Mouse (Mus musculus): Measurements from ENCODE around the gene Nms. TPM values are rescaled to one million over a fixed set of nuclear protein-coding genes. Genes with fewer than 3 reads are reported as not detected.

The Nms gene
- total RNA-seq (2017), result not detected in 2 replicates

DNA sequence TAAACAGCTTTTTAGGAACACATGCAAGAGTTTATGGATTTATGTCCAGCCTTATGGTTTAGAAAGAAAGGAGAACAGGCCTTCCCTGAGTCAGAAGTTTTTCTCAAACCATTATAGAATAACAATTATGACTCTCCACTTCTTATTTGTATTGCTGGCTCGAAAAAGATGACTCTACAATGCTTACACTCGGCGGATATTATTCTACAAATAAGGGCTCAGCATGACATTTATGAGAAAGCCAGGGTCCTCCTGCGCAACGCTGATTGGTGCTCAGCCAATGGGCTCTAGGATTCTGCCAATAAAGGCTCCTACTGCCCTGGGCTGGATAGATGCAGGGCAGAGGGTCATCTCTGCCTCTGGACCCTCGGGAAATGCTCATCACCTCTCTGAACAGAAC is at the start of gene Nms:
Nms (plus strand) TSS at position 301 of the 400 bp plus-strand sequence.
- no peak for ATAC-seq (ENCODE audit: extremely low read depth, insufficient number of reproducible peaks, low FRiP score, poor library complexity, severe bottlenecking)

DNA sequence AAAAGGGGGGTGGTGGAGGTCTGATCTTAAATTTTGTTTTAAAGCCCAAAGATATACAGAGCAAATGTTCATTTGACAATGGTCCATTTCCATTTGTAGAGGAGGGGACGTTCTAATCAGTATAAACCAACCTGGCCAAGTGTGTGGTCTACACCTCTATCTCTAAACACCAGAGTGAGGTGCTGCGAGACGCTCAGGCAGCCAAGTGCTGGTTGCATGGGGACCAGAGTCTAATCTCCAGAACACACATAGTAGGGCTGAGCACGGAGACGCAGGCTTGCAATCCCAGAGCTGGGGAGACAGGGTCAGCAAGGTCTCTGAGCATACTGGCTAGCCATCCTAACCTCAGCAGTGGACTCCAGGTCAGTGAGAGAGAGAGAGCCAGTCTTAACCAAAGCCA is 47.5 kb upstream of the Nms start:
- ATAC-seq (ENCODE audit: extremely low read depth, insufficient number of reproducible peaks, low FRiP score, poor library complexity, severe bottlenecking), result no peak

DNA sequence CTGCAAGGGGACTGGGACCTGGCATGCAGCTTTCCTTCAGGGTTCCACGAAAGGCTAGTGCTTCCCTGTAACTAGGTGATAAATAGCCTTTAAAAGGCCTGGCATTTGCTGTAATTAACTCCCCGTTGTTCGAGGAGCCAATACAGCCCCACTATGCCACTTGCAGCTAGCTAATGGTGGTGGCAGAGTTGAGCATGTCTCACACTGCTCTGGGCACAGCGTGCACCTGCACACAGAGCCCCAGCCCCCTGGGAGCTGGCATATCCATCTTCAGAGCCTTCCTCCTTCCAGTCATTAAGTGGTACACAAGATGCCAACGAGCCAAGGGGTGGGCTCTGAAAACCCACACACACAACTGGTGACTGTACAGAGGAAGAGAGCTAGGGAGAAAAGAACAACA is 45.9 kb upstream of the Nms start:
- no peak for ATAC-seq (ENCODE audit: extremely low read depth, insufficient number of reproducible peaks, low FRiP score, poor library complexity, severe bottlenecking)

DNA sequence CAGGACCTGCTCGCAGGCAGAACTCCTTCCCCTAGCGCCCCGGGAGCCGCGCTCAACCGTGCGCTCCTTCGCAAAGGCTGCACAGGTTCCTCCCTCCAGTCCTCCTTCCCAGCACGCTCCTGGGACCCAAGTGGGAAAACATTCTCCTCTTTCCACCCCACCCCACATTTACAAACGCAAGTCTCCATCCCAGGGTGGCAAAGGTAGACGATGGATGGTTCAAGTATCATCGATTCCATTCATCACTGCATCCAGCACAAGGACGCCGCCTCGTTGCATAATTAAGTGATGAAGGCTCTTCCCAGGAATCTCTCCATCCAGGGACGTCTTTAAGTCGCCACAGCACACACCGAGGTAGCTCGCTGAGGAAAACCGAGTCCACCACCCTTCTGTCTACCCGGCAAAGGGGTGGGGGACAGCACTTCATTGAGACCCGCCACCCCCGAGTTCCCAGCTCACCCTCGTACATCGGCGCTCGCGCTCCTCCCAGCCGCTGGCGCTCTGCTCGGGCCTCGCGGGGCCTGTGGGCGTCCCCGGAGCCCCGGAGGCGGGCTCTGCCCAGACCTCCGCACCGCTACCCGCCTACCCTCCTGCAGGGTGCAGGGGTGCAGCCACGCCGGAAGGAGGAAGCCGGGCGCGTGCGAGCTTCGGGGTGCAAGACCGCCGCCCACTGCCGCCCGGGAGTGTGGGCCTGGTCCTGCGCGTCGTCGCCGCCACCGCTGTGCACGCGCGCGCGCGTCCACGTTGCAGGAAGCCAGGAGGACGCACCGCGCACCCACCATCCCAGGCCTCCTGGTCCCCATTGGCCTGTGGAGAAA is 41.3 kb upstream of the Nms start, which contains the start of gene Chst10:
Chst10 (minus strand) TSS at position 731 of the 818 bp plus-strand sequence.
- ATAC-seq (ENCODE audit: extremely low read depth, insufficient number of reproducible peaks, low FRiP score, poor library complexity, severe bottlenecking), result peak; percentile 50

DNA sequence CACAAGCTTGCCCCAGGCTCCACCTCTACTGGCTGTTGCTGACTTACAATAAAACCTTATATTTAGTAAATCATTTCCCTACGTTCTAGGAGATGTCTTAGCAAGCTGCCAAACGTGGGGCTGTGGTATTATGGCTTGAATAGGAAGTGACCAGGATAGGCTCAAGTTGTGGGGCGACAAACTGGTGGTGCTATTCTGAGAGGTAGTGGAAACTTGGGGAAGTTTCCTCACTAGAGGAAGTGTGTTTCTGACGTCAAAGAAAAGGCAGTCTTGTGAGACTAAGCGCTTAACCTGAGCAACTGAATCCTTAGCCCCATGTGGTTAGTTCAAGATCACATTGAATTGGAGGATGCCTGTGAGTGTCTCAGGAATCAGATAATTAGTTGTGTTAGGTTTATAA is 36.4 kb upstream of the Nms start:
- peak; percentile 71 for ATAC-seq (ENCODE audit: extremely low read depth, insufficient number of reproducible peaks, low FRiP score, poor library complexity, severe bottlenecking)

DNA sequence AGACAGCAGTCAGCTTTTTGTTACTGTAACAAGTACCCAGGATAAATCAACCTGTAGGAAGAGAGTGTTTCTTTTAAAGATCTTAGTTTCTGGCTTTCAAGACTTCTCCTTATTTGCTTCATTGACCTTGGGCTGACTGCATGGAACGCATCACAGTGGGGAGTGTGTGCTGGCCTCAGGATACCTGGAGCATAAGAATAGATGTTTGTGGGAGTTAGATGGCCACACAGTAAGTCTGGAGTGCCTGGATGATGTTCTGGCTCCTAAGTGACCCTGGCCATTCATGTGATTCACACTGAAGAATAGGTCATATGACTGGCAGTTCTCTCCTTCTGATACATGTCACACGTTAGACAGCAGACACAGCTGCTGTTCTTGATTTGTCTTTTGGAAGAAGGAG is 35.0 kb upstream of the Nms start:
- no peak for ATAC-seq (ENCODE audit: extremely low read depth, insufficient number of reproducible peaks, low FRiP score, poor library complexity, severe bottlenecking)

DNA sequence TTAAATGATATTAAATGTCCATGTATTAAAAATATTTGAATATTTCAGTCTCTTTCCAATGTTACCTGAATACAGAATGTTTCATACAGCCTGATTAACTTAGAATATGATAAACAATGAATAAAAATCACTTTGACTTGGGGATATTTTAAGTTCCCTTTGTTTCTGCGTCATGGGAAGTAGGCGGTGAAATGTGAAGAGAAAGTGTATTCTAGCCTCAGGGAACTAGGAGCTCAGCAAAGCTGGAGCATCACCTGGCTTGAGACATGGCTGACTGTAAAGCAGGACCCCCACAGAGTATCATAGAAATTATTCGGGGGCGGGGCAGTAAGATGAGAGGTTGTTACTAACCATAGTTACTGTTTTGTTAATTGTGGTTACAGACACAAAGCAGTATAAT is 10.0 kb upstream of the Nms start:
- no peak for ATAC-seq (ENCODE audit: extremely low read depth, insufficient number of reproducible peaks, low FRiP score, poor library complexity, severe bottlenecking)

DNA sequence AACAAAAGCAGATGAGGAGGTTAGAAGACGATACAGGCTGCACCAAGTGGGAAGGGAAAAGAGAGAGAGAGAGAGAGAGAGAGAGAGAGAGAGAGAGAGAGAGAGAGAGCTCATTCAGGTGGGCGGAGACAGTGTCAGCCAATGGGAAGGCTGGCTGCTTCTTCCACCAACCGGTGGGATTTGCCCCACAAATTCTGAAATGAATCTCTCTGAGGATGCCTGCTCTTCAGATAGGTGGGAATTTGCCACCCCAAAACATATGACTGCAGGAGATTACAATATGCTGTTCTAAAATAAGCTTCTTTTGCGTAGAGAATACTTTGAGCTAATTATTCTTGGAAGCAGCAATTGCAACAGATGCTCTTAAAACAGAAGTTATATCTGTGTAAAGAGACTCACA is 9.5 kb upstream of the Nms start:
- ATAC-seq (ENCODE audit: extremely low read depth, insufficient number of reproducible peaks, low FRiP score, poor library complexity, severe bottlenecking), result no peak

DNA sequence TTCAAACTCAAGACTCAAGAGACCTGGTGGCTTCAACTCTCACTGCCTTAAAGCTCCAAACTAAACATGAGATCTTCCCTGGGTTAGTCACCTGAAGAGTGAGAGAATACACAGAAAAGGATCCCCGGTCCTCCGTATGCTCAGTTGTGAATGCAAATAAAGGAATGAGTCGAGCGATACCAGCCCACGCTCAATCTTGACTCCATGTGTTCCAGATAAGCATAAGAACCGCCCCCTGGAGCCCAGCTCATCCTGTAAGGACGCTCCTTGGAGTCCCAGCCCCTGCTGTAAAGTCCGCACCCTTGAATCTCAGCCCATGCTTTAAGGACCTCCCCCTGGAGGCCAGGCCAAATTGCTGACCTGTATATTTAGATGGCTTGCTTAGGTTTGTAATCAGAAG is 8.2 kb upstream of the Nms start:
- no peak for ATAC-seq (ENCODE audit: extremely low read depth, insufficient number of reproducible peaks, low FRiP score, poor library complexity, severe bottlenecking)

DNA sequence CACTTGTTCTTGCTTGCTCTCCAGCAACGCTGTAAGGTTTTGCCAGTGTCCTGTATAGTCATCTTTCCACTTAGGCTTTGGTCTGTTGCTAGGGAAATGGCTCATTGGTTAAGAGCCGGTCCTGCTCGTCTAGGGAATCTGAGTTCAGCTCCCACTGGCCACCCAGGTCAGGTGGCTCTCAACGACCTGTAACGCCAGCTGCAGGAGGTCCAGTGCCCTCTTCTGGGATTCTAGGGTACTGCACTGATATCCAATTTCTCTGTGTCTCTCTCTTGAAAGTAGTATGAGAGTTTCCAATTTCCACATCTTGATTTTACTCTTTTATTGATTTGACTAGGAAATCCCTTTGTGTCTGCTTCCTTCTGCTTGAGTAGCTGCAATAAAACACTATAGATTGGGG is 4.3 kb upstream of the Nms start:
- ATAC-seq (ENCODE audit: extremely low read depth, insufficient number of reproducible peaks, low FRiP score, poor library complexity, severe bottlenecking), result 0 out of 2 replicates have a peak, but pooled peaks have one; percentile 39

DNA sequence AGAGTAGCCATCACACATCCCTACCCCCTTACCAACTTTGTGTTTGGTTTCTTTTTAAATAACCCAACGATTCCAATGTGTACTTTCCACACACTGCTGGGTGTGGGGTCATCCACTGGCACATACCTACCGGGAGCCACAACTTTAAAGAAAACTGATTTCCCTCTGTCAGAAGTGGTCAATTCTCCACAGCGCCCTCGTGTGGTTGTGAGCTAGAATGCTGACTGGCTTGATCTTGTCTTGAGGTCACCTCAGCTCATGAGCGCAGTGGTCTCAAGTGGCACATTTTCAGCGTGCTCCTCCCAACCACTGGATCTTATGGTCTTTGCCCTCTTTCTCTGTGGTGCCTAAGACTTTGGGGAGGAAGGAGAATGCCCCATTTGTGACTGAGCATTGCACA is 2.2 kb upstream of the Nms start:
- peak; percentile 39; the same call in 1 of the 2 replicates for ATAC-seq (ENCODE audit: extremely low read depth, insufficient number of reproducible peaks, low FRiP score, poor library complexity, severe bottlenecking)

DNA sequence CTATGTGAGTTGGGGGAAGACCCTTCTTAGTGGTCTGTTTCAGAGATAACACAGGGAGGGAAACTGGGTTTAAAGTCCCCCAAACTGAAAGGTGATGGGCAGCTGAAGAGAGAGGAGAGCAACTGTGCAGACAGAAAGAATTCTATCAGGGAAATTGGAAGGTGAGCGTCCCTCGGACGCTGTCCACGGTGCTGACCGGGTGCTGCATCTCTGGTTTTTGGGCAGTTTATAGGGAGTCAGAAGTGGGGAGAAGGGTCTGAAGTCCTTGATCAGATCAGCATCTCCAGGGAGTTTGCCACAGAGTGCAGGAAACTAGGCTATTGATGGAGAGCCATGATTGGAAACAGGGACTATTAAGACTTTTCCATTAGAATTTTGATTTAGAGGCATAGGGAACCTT is 659 bp downstream of the Nms start:
- no peak for ATAC-seq (ENCODE audit: extremely low read depth, insufficient number of reproducible peaks, low FRiP score, poor library complexity, severe bottlenecking)

DNA sequence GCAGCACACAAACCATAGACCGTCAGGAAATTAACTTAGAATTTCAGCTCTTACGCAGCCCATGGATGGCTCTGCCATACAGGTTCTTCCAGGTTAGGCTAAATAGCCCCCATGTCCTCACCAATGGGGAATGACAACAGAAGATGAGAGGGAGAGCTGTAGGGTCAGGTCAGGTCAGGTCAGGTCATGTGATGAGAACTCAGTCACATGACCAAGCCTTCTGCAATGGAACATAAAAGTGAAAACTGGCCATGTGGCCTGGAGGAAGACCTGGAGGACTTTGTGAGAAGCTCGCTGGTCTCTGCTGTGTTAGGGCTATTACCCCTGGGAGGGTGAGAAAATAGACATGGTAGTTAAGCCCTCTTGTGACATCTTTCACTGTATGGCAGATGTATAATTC is 17.5 kb downstream of the Nms start:
- ATAC-seq (ENCODE audit: extremely low read depth, insufficient number of reproducible peaks, low FRiP score, poor library complexity, severe bottlenecking), result no peak

DNA sequence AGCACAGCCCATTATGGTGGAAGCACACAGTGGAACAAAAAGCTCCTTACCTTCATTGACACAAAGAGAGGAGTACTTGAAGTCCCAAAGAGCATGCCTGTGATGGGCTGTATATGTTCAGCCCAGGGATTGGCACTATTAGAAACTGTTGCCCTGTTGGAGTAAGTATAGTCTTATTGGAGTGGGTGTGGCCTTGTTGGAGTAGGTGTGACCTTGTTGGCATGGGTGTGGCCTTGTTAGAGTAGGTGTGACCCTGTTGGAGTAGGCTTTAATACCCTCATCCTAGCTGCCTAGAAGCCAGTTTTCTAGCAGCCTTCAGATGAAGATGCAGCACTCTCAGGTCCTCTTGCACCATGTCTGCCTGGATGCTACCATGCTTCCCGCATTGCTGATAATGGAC is 30.2 kb downstream of the Nms start:
- ATAC-seq (ENCODE audit: extremely low read depth, insufficient number of reproducible peaks, low FRiP score, poor library complexity, severe bottlenecking), result no peak

DNA sequence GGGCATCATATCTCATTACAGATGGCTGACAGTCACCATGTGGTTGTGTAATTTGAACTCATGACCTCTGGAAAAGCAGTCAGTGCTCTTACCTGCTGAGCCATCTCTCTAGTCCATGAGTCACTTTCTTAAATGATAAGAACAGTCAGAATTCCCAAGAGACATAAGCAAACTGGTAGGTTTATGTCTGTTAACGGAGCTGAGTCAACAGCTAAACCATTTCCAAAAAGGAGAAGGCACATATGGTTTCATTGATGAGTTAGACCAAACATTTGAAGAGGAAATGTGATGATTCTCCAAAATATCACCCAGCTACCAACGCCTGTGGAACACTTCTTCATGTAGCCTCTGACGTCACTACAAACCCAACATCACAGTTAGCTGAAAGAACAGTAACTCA is 32.8 kb downstream of the Nms start:
- no peak for ATAC-seq (ENCODE audit: extremely low read depth, insufficient number of reproducible peaks, low FRiP score, poor library complexity, severe bottlenecking)

DNA sequence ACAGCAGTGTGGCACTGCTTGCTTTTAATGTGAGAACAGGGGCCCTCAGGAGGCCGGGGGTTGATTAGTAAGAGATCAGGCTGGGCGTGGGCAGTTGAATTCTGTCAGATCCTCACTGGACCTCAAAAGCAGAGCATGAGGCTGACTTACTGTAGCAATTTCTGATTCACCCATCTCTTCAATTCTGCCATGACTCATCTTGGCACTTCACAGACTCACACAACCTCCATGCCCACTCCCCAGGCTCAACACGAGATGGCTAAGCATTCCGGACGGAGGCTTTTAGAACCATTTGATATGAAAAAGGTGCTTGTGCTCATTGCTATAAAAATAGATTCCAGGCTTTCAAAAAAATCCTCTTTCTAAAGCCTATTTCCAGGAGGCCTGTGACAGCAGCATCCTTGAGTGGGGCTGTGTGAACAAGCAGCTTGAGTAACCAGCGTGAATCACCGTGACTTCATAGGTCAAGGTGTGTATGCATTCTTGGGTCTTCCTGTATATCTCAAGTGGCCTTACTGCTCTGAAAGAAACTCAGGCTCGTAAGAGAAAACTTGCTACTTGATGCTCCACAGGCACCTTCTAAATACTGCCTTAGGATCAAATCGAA is 34.1 kb downstream of the Nms start:
- no peak for ATAC-seq (ENCODE audit: extremely low read depth, insufficient number of reproducible peaks, low FRiP score, poor library complexity, severe bottlenecking)

DNA sequence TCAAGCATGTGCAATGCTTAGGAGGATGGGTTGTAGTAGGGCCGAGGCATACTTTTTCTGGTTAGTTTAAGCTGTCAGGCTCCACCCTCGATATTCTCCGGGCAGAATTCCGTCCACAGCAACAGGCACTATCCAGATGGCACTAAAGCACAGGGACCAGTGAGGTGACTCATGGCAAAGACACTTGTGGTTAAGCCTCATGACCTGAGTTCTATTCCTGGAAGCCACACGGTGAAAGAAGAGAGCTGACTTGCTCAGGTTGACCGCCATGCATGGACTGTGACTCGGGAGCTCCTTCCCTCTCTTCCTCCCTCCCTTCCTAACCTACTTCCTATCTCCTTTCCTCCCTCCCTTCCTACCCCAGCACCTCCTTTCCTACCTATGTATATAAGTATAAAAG is 41.0 kb downstream of the Nms start:
- no peak for ATAC-seq (ENCODE audit: extremely low read depth, insufficient number of reproducible peaks, low FRiP score, poor library complexity, severe bottlenecking)

DNA sequence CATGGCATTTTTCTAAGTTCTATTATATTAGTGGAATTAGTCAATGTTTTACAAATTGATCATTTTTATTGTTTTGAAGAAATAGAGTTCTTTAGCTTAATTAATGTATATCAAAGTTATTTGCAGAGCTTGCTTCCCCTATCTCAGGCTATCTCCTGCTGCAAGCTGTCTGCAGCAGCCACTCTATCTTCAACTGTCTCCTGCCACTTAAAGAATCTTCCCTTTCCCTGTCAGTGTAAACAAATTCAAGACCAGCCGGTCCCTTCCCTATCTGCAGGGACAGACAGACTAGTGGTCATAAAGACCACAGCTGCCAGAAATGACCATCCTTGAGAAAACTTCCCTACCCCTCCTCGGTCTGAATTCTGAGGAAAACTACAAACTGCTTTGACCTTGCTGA is 44.9 kb downstream of the Nms start:
- ATAC-seq (ENCODE audit: extremely low read depth, insufficient number of reproducible peaks, low FRiP score, poor library complexity, severe bottlenecking), result no peak

DNA sequence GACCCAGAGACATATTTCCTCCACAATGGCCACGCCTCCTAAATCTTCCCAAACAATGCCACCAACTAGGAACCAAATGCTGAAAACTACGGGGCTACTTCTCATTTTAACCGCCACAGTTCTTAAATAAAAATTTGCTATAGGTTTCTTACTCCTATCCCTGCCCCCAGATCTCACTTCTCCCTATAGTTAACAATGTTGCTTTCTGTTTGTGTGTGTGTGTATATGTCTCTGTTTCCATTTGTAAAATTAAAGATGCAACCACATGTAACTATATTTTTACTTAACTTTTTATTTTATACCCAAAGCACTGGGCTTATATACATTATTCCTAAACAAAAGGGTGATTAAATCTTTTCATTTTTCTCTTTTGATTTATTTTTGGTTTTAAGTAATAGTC is 46.4 kb downstream of the Nms start, which contains the start of gene Pdcl3:
Pdcl3 (plus strand) TSS at position 301 of the 400 bp plus-strand sequence.
- ATAC-seq (ENCODE audit: extremely low read depth, insufficient number of reproducible peaks, low FRiP score, poor library complexity, severe bottlenecking), result no peak

DNA sequence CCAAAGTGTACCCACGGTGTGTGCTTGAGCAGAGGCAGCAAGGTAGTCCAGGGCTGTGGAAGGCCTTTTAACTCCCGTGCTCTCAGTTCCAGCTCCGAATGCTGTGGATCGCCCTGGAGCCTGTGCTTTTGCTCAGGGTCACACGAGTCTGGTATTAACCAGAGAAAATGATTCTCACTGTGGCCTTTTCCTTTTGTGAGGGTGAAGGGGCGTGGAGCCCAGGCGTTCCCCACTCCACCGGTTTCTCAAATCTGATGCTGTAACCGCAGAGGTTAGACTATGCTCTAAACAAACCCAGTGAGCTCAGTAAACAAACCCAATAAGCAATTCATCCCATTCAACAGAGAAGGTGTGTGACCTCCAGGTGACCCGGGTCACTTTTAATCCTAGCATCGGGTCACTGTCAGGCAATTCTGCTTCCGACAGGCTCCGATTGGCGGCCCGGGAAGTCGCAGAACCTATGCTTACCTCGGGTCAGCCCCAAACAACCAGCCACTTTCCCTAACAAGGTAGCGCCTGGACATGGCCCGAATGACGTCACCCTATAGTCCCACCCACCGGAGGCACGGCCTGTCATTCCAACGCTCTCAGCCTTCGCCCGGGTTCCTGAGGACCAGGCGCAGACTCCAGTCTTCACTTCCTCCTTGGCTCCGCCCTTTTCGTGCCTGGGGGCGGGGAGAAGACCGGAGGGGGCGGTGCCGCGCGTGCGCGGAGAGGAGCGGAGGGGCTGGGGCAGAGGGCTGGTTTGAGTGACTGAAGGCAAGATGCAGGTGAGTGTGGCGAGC is 48.3 kb downstream of the Nms start:
- ATAC-seq (ENCODE audit: extremely low read depth, insufficient number of reproducible peaks, low FRiP score, poor library complexity, severe bottlenecking), result peak; percentile 98
